In genomic region chr10:62340991-62341390, GRCm38 (mm10) we compare ENCODE assay signal across 9 mouse cellular contexts. TPM values are rescaled to one million over a fixed set of nuclear protein-coding genes. Genes with fewer than 3 reads are reported as not detected.
DNase-seq lines count a peak whose midpoint lies in the region; ATAC-seq and TF ChIP-seq lines count a peak whose summit lies in the region.
"Had no signal": no experiment of that assay in that cellular context is flagged by ENCODE, and none has a peak within 500 bp of the region (broad histone marks: within the 10 kb centered on the region; RNA-seq: fewer than 3 reads in every experiment).

No protein-coding gene starts in this region.

- H3K9ac ChIP-seq in liver, adult 2 months (ENCODE audit: low read depth, low read length), result peak overlapping the region; percentile 8; the same call in 1 of the 2 replicates
- H3K9ac ChIP-seq in stomach, postnatal 0 days (ENCODE audit: low read length), result peak overlapping the region; percentile 76

- peaks cover 16% of the 10 kb centered on the region for H3K4me1 ChIP-seq in thymus, adult 2 months (replicated peaks; ENCODE audit: control insufficient read depth, insufficient read depth, low read length)
- 0 out of 2 replicates have a peak, but pooled peaks cover 1% of the 10 kb centered on the region for H3K4me1 ChIP-seq in liver, adult 2 months (ENCODE audit: control insufficient read depth, insufficient read depth, low read length)
- H3K4me1 ChIP-seq in stomach, postnatal 0 days (replicated peaks; ENCODE audit: control insufficient read depth, insufficient read depth), result peaks cover 10% of the 10 kb centered on the region

- TF ChIP-seq EP300 in stomach, postnatal 0 days (optimal IDR thresholded peaks at IDR 0.05), result no peak

- WGBS in thymus, adult 2 months, result 4% methylated on average over 3 of the region's 3 CpGs
- 44% methylated on average over 3 of the region's 3 CpGs for WGBS in liver, adult 2 months
- 17% methylated on average over 3 of the region's 3 CpGs for WGBS in stomach, postnatal 0 days

- DNase-seq in cerebellum, adult 9-11 months, result peak; percentile 60
- DNase-seq in cerebellum, postnatal 10 days, result no peak
- DNase-seq in thymus, adult 2 months, result peak; percentile 18
- DNase-seq in thymus, postnatal 10 days (ENCODE audit: low spot score in 2 of 2), result no peak
- DNase-seq in liver, adult 2 months (ENCODE audit: extremely low read depth, low read depth, low spot score), result no peak
- DNase-seq in stomach, postnatal 0 days (ENCODE audit: low spot score), result no peak
- DNase-seq in gastrocnemius, postnatal 36 days, result no peak
- no peak for DNase-seq in MN1 (ENCODE audit: low spot score)
- DNase-seq: cerebellum, postnatal 25 days had no signal

- peak overlapping the region; percentile 90 for H3K4me2 ChIP-seq in stomach, postnatal 0 days (replicated peaks; ENCODE audit: low read depth)

- no peaks in the 10 kb centered on the region for H3K9me3 ChIP-seq in stomach, postnatal 0 days (ENCODE audit: control insufficient read depth, low read length)

- TF ChIP-seq POLR2A in thymus, adult 2 months (IDR thresholded peaks at IDR 0.05; ENCODE audit: control insufficient read depth, extremely low read depth, insufficient read depth, low read length, poor library complexity), result no peak
- TF ChIP-seq POLR2A in liver, adult 2 months (IDR thresholded peaks at IDR 0.05; ENCODE audit: extremely low read depth, insufficient read depth, low read length), result no peak

- intact Hi-C loops in gastrocnemius, postnatal 36 days (cut with DNase I), result no loop called here

- H3K79me2 ChIP-seq in liver, adult 2 months (ENCODE audit: control insufficient read depth, insufficient read depth, low read length), result no peaks in the 10 kb centered on the region

- TF ChIP-seq CTCF in thymus, adult 2 months (IDR thresholded peaks at IDR 0.05; ENCODE audit: borderline replicate concordance, control insufficient read depth, extremely low read depth, insufficient read depth, low read length, poor library complexity), result no peak
- no peak for TF ChIP-seq CTCF in liver, adult 2 months (IDR thresholded peaks at IDR 0.05; ENCODE audit: low read depth, low read length)
- no peak for TF ChIP-seq CTCF in stomach, postnatal 0 days (IDR thresholded peaks at IDR 0.05; ENCODE audit: low read depth)

- ATAC-seq in stomach, postnatal 0 days (ENCODE audit: low FRiP score, low TSS enrichment), result no peak

- peak overlapping the region; percentile 71 for H3K27ac ChIP-seq in thymus, adult 2 months (ENCODE audit: control insufficient read depth, insufficient read depth, low read length)
- H3K27ac ChIP-seq in liver, adult 2 months (replicated peaks; ENCODE audit: insufficient read depth, low read depth, low read length), result no peak overlapping the region
- peak overlapping the region; percentile 92 for H3K27ac ChIP-seq in stomach, postnatal 0 days (replicated peaks)

- no peaks in the 10 kb centered on the region for H3K27me3 ChIP-seq in thymus, adult 2 months (ENCODE audit: control insufficient read depth, insufficient read depth, low read length)
- H3K27me3 ChIP-seq in liver, adult 2 months (ENCODE audit: control insufficient read depth, insufficient read depth, low read length), result no peaks in the 10 kb centered on the region
- H3K27me3 ChIP-seq in stomach, postnatal 0 days (ENCODE audit: control insufficient read depth, insufficient read depth, low read length), result no peaks in the 10 kb centered on the region

- peak overlapping the region; percentile 91 for H3K4me3 ChIP-seq in thymus, adult 2 months (ENCODE audit: control insufficient read depth, insufficient read depth, low read length)
- no peak overlapping the region; the same call in 1 of the 2 replicates for H3K4me3 ChIP-seq in liver, adult 2 months (ENCODE audit: insufficient read depth, low read depth, low read length)
- peak overlapping the region; percentile 77 for H3K4me3 ChIP-seq in stomach, postnatal 0 days (ENCODE audit: low read depth, low read length)

- H3K36me3 ChIP-seq in thymus, adult 2 months (ENCODE audit: control insufficient read depth, insufficient read depth, low read length), result no peaks in the 10 kb centered on the region
- H3K36me3 ChIP-seq in liver, adult 2 months (ENCODE audit: control insufficient read depth, insufficient read depth, low read length), result no peaks in the 10 kb centered on the region
- H3K36me3 ChIP-seq in stomach, postnatal 0 days (ENCODE audit: control insufficient read depth, insufficient read depth, low read length), result no peaks in the 10 kb centered on the region

RNA-seq across cellular contexts. Expression of gene Hk1, which starts 38.7 kb away (rescaled TPM):
- polyA plus RNA-seq in thymus, adult 2 months (2012; rRNA removed), result 52.1 and 55.5 TPM in 2 replicates
- 1.6 and 1.7 TPM in 2 replicates for total RNA-seq in liver, adult 2 months (2014; rRNA removed)
- 1.4 TPM in 2 replicates for polyA plus RNA-seq in liver, adult 2 months (2012; rRNA removed)
- polyA plus RNA-seq in stomach, postnatal 0 days (2015; fragmentation: Nextera tagmentation; extraction: Ambion mirVana), result 35.6 and 36.5 TPM in 2 replicates
- total RNA-seq in gastrocnemius, postnatal 36 days (2021), result 1 to 10 TPM; 6.1 to 7.8 TPM

Comparison
In these comparisons a context has a peak if more than half of its experiments do, and no peak if none do; other contexts are left out.
1. DNase-seq: peak in cerebellum, adult 9-11 months (single experiment) and thymus, adult 2 months (single experiment); none in cerebellum, postnatal 10 days (0 of 2), thymus, postnatal 10 days (0 of 2), liver, adult 2 months (single experiment), stomach, postnatal 0 days (single experiment), gastrocnemius, postnatal 36 days (0 of 2) and MN1 (single experiment).
2. RNA of gene Hk1, which starts 38.7 kb away (polyA plus RNA-seq): 52.1 to 55.5 TPM in thymus, adult 2 months and 35.6 to 36.5 TPM in stomach, postnatal 0 days; 1.4 TPM in liver, adult 2 months; every median in the first group is over 10 times any median in the second.